Mouse (Mus musculus) bone marrow, adult 2 months (tissue): Measurements from ENCODE around the gene Ptma.

ENCODE experiments used
- CTCF ChIP-seq: fragments of 200-500 bp; IDR thresholded peaks from 2 replicates; pipeline ENCODE4 v1.5.1; 2011; ENCODE audit warnings: low read length, control low read depth; ENCODE audit not compliant: control insufficient read depth, insufficient read depth
- POLR2A ChIP-seq: fragments of 200-500 bp; IDR thresholded peaks from 2 replicates; pipeline ENCODE4 v1.6.1; 2011; ENCODE audit warnings: low read depth, mild to moderate bottlenecking, control low read depth, low read length, borderline replicate concordance; ENCODE audit not compliant: control insufficient read depth

GRCm38 (mm10) chr1:86489901-86490300 lies 36.6 kb upstream of the Ptma start:
- TF ChIP-seq POLR2A: no peak
- TF ChIP-seq CTCF: no peak
